Mouse (Mus musculus) lung, adult 2 months (tissue): ENCODE data around the gene Fmod.

Experiments
- CTCF ChIP-seq: fragments of 200-500 bp; IDR thresholded peaks from 2 replicates; pipeline ENCODE4 v1.5.1; 2011; ENCODE audit warnings: mild to moderate bottlenecking, low read length, control low read depth; ENCODE audit not compliant: insufficient read depth
- POLR2A ChIP-seq: fragments of 200-500 bp; IDR thresholded peaks from 2 replicates; pipeline ENCODE4 v1.6.1; 2011; ENCODE audit warnings: low read depth, mild to moderate bottlenecking, control low read depth, low read length, borderline replicate concordance; ENCODE audit errors: extremely low read depth

DNA sequence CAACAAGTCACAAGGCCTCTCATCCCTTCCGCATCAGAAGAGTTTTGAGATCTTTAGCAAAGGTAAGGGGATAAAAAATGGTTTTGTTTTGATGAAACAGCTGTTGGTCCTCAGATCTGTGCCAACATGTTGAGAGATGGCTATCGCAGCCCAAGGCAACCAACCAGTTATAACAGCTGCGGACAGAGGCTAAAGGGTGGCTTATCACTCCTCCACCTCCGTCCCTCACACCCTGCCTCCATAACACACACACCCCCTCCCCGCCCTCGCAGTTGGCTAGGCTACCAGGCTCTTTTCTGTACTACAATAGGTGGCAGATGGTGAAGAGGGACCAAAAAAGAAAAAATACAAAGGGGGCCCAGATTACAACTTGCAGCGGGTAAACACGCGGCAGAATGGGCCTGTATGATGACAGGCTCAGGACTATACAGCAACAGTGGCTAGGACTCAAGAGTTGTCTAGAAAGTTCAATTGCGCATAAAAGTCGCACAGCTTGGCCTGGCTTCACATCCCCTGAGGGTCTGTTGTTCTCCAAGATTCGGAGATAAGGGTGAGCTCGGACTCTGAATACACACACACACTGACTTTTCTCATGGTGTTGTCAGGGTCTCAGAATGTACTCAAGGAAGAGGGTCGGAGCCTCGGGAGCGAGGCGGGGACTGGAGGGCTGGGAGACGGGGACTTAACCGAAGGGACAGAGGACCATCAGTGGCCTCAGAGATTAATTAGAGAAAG, 41.2 kb downstream of the Fmod start:
- no peak for TF ChIP-seq CTCF
- TF ChIP-seq POLR2A: peak; percentile 71
